Mouse (Mus musculus) embryonic facial prominence, embryonic 10.5 days (tissue): ENCODE measurements at regions not wholly inside any gene's neighbourhood (a gene's known extent, or its start where the extent isn't known, plus 50 kb on each side); places are given as distances from the start of the nearest gene placed in this dataset.
A peak's percentile ranks its signal among the peaks of the same experiment; 100 is the strongest.
"Not testable (repeated sequence)": the region's sequence is repeated elsewhere in the genome, so short reads cannot be mapped to it uniquely, and the experiment has no call there.

Source experiments
- DNase-seq: peaks from one replicate; pipeline ENCODE4 v3.0.0-alpha.2; 2017; ENCODE audit warnings: low spot score
- H3K27ac ChIP-seq: fragments of 300-500 bp; sonication (generic); replicated peaks from 2 replicates; pipeline ENCODE4 v1.5.1; 2016; ENCODE audit warnings: mild to moderate bottlenecking
- H3K27me3 ChIP-seq: fragments of 300-500 bp; sonication (generic); replicated peaks from 2 replicates; pipeline ENCODE4 v1.6.1; 2016; ENCODE audit warnings: low read depth, mild to moderate bottlenecking; ENCODE audit not compliant: poor library complexity, severe bottlenecking
- H3K36me3 ChIP-seq: fragments of 300-500 bp; sonication (generic); replicated peaks from 2 replicates; pipeline ENCODE4 v1.6.1; 2016; ENCODE audit warnings: mild to moderate bottlenecking, moderate library complexity
- H3K4me1 ChIP-seq: fragments of 300-500 bp; sonication (generic); 2 replicates; pipeline ENCODE4 v1.6.1; 2016
- H3K4me3 ChIP-seq: fragments of 300-500 bp; sonication (generic); 2 replicates; pipeline ENCODE4 v1.5.1; 2016; ENCODE audit warnings: mild to moderate bottlenecking, moderate library complexity
- H3K9me3 ChIP-seq: fragments of 300-500 bp; sonication (generic); 2 replicates; pipeline ENCODE4 v1.6.1; 2016; ENCODE audit warnings: mild to moderate bottlenecking
- WGBS: fragments of 180-500 bp; shearing (Covaris S2); methylation state at CpG from one replicate; pipeline ENCODE4 v1.1.7; 2016; 5-methylcytosine and 5-hydroxymethylcytosine counted together

DNA sequence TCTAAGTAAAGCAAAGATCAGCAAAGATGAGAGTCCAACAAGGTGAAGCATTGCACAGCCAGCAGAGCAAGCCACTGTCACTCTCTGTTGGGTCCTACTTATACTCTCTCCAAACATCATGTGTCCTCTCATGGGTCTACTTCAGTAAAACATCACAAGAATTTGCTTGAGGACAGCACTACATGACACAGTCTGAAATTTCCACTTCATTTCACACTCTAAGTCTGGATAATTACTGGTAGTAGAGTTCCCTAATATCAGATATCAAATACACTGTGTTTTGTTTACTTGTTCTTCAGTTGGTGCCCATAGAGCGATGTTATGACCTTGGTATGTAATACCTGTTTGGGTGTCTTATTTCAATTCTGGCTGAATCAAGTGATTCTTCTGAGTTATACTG lies 280.7 kb downstream of the Myh15 start:
- Histone ChIP-seq H3K9me3 (no peaks in the 10 kb centered on the region), H3K4me1 (no peaks in the 10 kb centered on the region), H3K4me3 (no peak overlapping the region), H3K27ac (no peak overlapping the region), H3K36me3 (no peaks in the 10 kb centered on the region), H3K27me3 (no peaks in the 10 kb centered on the region)
- WGBS = 88% methylated on average over 1 of the region's 1 CpGs
- no peak for DNase-seq

- H3K36me3 ChIP-seq = no peaks in the 10 kb centered on the region
- no peaks in the 10 kb centered on the region for H3K4me1 ChIP-seq
- 86% methylated on average over 3 of the region's 3 CpGs for WGBS
- H3K27me3 ChIP-seq = no peaks in the 10 kb centered on the region
- no peaks in the 10 kb centered on the region for H3K9me3 ChIP-seq
- H3K27ac ChIP-seq = no peak overlapping the region
- no peak overlapping the region for H3K4me3 ChIP-seq
- no peak for DNase-seq
Measured at GRCm38 (mm10) chr16:49358404-49358803, 301.1 kb downstream of the Myh15 start.

DNA sequence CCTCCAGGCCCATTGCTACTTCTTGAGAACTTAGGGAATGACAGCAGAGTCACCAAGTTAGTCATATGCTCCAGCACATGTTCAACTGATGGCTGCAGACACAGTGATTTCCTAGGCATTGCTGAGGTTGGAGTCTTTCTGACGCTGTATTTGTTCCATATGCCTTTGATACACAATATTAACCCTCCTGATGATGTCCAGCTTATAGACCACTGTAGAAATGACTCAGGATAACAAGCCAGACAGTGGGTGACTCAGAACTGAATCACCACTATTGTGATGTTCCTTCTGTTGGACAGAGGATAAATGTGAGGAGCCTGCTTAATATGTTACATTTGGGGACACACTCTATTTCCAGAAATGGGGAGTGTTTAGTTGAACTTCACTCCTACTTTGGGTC lies 304.4 kb downstream of the Myh15 start:
- no peak overlapping the region for H3K27ac ChIP-seq
- WGBS = 85% methylated on average over 1 of the region's 1 CpGs
- H3K9me3 ChIP-seq = no peaks in the 10 kb centered on the region
- H3K27me3 ChIP-seq = no peaks in the 10 kb centered on the region
- no peaks in the 10 kb centered on the region for H3K4me1 ChIP-seq
- DNase-seq = no peak
- H3K4me3 ChIP-seq = no peak overlapping the region
- no peaks in the 10 kb centered on the region for H3K36me3 ChIP-seq

- Histone ChIP-seq H3K36me3 (no peaks in the 10 kb centered on the region), H3K27me3 (no peaks in the 10 kb centered on the region), H3K4me1 (no peaks in the 10 kb centered on the region), H3K9me3 (no peaks in the 10 kb centered on the region), H3K4me3 (no peak overlapping the region), H3K27ac (no peak overlapping the region)
- 90% methylated on average over 9 of the region's 9 CpGs for whole genome bisulfite sequencing
- DNase-seq = no peak
Measured at GRCm38 (mm10) chr16:49369450-49369849, 312.2 kb downstream of the Myh15 start.

GRCm38 (mm10) chr16:49375108-49375507 lies 317.8 kb downstream of the Myh15 start:
- Histone ChIP-seq H3K9me3 (no peaks in the 10 kb centered on the region), H3K27ac (no peak overlapping the region), H3K27me3 (no peaks in the 10 kb centered on the region), H3K36me3 (no peaks in the 10 kb centered on the region), H3K4me3 (no peak overlapping the region), H3K4me1 (no peaks in the 10 kb centered on the region)
- WGBS = 75% methylated on average over 4 of the region's 4 CpGs
- no peak for DNase-seq

GRCm38 (mm10) chr16:49378917-49379473 lies 320.0 kb upstream of the Ift57 start:
- H3K27me3 ChIP-seq = no peaks in the 10 kb centered on the region
- no peaks in the 10 kb centered on the region for H3K9me3 ChIP-seq
- H3K4me3 ChIP-seq = no peak overlapping the region
- DNase-seq = no peak
- H3K27ac ChIP-seq = no peak overlapping the region
- H3K4me1 ChIP-seq = no peaks in the 10 kb centered on the region
- H3K36me3 ChIP-seq = no peaks in the 10 kb centered on the region

DNA sequence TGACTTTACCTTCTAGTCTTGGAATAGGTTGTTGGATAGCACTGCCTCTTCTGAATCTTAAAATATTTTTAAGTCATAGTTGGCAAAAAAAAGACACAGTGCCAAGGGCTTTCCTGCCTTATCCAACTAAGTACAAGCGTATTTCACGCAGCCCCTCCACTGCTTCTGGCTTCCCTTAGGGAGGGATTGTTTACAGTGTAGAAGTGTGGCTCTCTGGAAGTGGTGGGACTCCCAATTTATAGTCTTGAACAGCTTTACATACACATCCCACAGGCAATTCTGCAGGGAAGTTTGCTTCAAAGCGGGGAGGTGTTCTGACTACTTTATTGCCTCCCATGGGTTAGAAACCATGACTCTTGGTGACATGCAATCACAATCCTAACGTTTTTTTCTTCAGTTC lies 310.9 kb upstream of the Ift57 start:
- Histone ChIP-seq H3K4me3 (no peak overlapping the region), H3K9me3 (no peaks in the 10 kb centered on the region), H3K27ac (no peak overlapping the region), H3K4me1 (no peaks in the 10 kb centered on the region), H3K36me3 (no peaks in the 10 kb centered on the region), H3K27me3 (no peaks in the 10 kb centered on the region)
- DNase-seq = no peak
- 71% methylated on average over 4 of the region's 4 CpGs for WGBS

GRCm38 (mm10) chr16:49407956-49408795 lies 290.9 kb upstream of the Ift57 start:
- no peaks in the 10 kb centered on the region for H3K36me3 ChIP-seq
- no peak overlapping the region; the same call in 1 of the 2 replicates for H3K27ac ChIP-seq
- H3K4me1 ChIP-seq = peaks cover 17% of the 10 kb centered on the region
- H3K9me3 ChIP-seq = no peaks in the 10 kb centered on the region
- H3K27me3 ChIP-seq = no peaks in the 10 kb centered on the region
- H3K4me3 ChIP-seq = 0 out of 2 replicates have a peak overlapping the region, but pooled peaks have one; percentile 17
- WGBS = 28% methylated on average over 16 of the region's 16 CpGs
- peak; percentile 71 for DNase-seq

- H3K4me1 ChIP-seq = peaks cover 17% of the 10 kb centered on the region
- H3K4me3 ChIP-seq = no peak overlapping the region
- H3K36me3 ChIP-seq = no peaks in the 10 kb centered on the region
- no peak for DNase-seq
- no peaks in the 10 kb centered on the region for H3K27me3 ChIP-seq
- H3K27ac ChIP-seq = no peak overlapping the region
- 92% methylated on average over 4 of the region's 4 CpGs for WGBS
- H3K9me3 ChIP-seq = no peaks in the 10 kb centered on the region
Measured at GRCm38 (mm10) chr16:49409235-49409634, 289.8 kb upstream of the Ift57 start.

DNA sequence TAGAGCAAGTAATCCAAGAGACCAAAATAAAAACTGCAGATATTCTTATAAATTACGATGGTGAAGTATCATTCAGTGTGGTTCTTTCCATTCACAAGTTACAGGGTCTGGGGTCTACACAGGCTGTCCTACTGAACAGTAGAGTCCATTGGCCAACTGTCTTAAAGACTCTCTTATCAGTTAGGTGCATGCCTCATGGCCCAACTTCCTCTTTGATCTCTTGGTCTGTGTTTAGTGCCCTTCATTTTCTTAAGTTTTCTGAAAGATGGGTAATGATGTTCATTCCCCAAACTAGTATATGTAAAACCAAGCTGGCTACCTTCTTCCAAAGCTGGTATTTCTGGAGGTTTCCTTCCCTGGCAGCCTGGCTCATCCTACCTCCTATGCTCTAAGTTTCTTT lies 268.7 kb upstream of the Ift57 start:
- WGBS = 96% methylated on average over 1 of the region's 1 CpGs
- no peak overlapping the region for H3K4me3 ChIP-seq
- no peak overlapping the region for H3K27ac ChIP-seq
- no peaks in the 10 kb centered on the region for H3K27me3 ChIP-seq
- no peak for DNase-seq
- no peaks in the 10 kb centered on the region for H3K9me3 ChIP-seq
- no peaks in the 10 kb centered on the region for H3K36me3 ChIP-seq
- H3K4me1 ChIP-seq = no peaks in the 10 kb centered on the region

- Histone ChIP-seq H3K27me3 (no peaks in the 10 kb centered on the region), H3K9me3 (no peaks in the 10 kb centered on the region), H3K36me3 (no peaks in the 10 kb centered on the region), H3K4me3 (no peak overlapping the region), H3K27ac (no peak overlapping the region), H3K4me1 (no peaks in the 10 kb centered on the region)
- 52% methylated on average over 2 of the region's 2 CpGs for WGBS
- no peak for DNase-seq
Measured at GRCm38 (mm10) chr16:49431902-49432301, 267.1 kb upstream of the Ift57 start.

DNA sequence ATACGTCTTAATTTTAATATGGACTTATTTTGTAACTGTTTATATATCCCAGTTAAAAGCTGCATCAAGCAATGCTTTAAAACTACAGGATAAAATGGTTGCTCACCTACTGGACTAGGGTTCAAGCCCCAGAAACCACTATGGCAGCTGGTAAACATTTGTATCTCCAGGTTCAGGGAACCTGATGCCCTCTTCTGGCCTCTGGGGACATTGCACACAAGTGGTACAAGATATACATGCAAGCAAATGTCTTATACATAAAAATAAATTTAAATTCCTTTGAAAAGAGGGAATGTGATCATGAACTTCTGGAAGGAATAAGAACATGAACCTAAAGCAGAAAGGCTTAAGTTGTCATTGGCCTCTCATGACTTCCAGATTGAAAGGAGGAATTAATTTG lies 257.8 kb upstream of the Ift57 start:
- Histone ChIP-seq H3K27me3 (no peaks in the 10 kb centered on the region), H3K36me3 (no peaks in the 10 kb centered on the region), H3K9me3 (no peaks in the 10 kb centered on the region), H3K4me1 (no peaks in the 10 kb centered on the region), H3K4me3 (no peak overlapping the region), H3K27ac (no peak overlapping the region)
- WGBS = 76% methylated on average over 1 of the region's 1 CpGs
- DNase-seq = peak; percentile 38

- not testable (repeated sequence) for H3K4me1 ChIP-seq
- 90% methylated on average over 8 of the region's 9 CpGs for WGBS
Measured at GRCm38 (mm10) chr16:49447356-49447755, 251.7 kb upstream of the Ift57 start.

More at GRCm38 (mm10) chr16:49447356-49447755, 251.7 kb upstream of the Ift57 start:
- not testable (repeated sequence) for DNase-seq, H3K4me3 ChIP-seq, H3K36me3 ChIP-seq, H3K27me3 ChIP-seq, H3K27ac ChIP-seq, H3K9me3 ChIP-seq
